Mouse (Mus musculus) testis, postnatal 10 days (tissue): ENCODE results near the gene Rbpj.
A peak's percentile ranks its signal among the peaks of the same experiment; 100 is the strongest.

ENCODE experiments used
- DNase-seq: peaks from one replicate; pipeline ENCODE4 v3.0.0; 2021; ENCODE audit warnings: low spot score

The Rbpj gene

GRCm38 (mm10) chr5:53593080-53593688 is 127.2 kb downstream of the Rbpj start:
- no peak for DNase-seq

GRCm38 (mm10) chr5:53594274-53594673 is 128.3 kb downstream of the Rbpj start:
- no peak for DNase-seq

- no peak for DNase-seq
Measured at GRCm38 (mm10) chr5:53598510-53598909, 132.6 kb downstream of the Rbpj start.

GRCm38 (mm10) chr5:53599116-53599515 is 133.2 kb downstream of the Rbpj start:
- DNase-seq: no peak

GRCm38 (mm10) chr5:53602194-53602593 is 136.2 kb downstream of the Rbpj start:
- DNase-seq: no peak

GRCm38 (mm10) chr5:53605450-53605849 is 139.5 kb downstream of the Rbpj start:
- DNase-seq: no peak

- no peak for DNase-seq
Measured at GRCm38 (mm10) chr5:53607230-53607996, 141.5 kb downstream of the Rbpj start.

- no peak for DNase-seq
Measured at GRCm38 (mm10) chr5:53618844-53619243, 152.9 kb downstream of the Rbpj start.

GRCm38 (mm10) chr5:53632026-53632425 is 166.1 kb downstream of the Rbpj start:
- no peak for DNase-seq

GRCm38 (mm10) chr5:53636795-53637194 is 170.8 kb downstream of the Rbpj start:
- no peak for DNase-seq

- DNase-seq: no peak
Measured at GRCm38 (mm10) chr5:53637206-53637605, 171.3 kb downstream of the Rbpj start.

GRCm38 (mm10) chr5:53638647-53639046 is 172.7 kb downstream of the Rbpj start:
- DNase-seq: no peak

GRCm38 (mm10) chr5:53646669-53647068 is 180.7 kb downstream of the Rbpj start:
- no peak for DNase-seq

GRCm38 (mm10) chr5:53647358-53647757 is 181.4 kb downstream of the Rbpj start:
- DNase-seq: no peak

GRCm38 (mm10) chr5:53656596-53656995 is 190.6 kb downstream of the Rbpj start:
- no peak for DNase-seq

- DNase-seq: peak; percentile 47
Measured at GRCm38 (mm10) chr5:53657925-53658324, 192.0 kb downstream of the Rbpj start.

- DNase-seq: no peak
Measured at GRCm38 (mm10) chr5:53661508-53661907, 195.6 kb downstream of the Rbpj start.

GRCm38 (mm10) chr5:53662413-53662812 is 196.5 kb downstream of the Rbpj start:
- no peak for DNase-seq

GRCm38 (mm10) chr5:53663665-53664064 is 197.7 kb downstream of the Rbpj start:
- no peak for DNase-seq

GRCm38 (mm10) chr5:53668021-53668420 is 202.1 kb downstream of the Rbpj start:
- DNase-seq: no peak

- no peak for DNase-seq
Measured at GRCm38 (mm10) chr5:53670321-53670938, 204.5 kb downstream of the Rbpj start.

GRCm38 (mm10) chr5:53671507-53671906 is 205.6 kb downstream of the Rbpj start:
- no peak for DNase-seq

GRCm38 (mm10) chr5:53672352-53672751 is 206.4 kb downstream of the Rbpj start:
- peak; percentile 78 for DNase-seq
